15 mouse cellular contexts compared by ENCODE assay signal in genomic region chr4:133347624-133348023, GRCm38 (mm10). TPM values are rescaled to one million over a fixed set of nuclear protein-coding genes. Genes with fewer than 3 reads are reported as not detected.
DNase-seq lines count a peak whose midpoint lies in the region; ATAC-seq and TF ChIP-seq lines count a peak whose summit lies in the region.
"Had no signal": no experiment of that assay in that cellular context is flagged by ENCODE, and none has a peak within 500 bp of the region (broad histone marks: within the 10 kb centered on the region; RNA-seq: fewer than 3 reads in every experiment).

No protein-coding gene starts in this region.

- H3K9ac ChIP-seq in MEL (ENCODE audit: control insufficient read depth, low read depth, low read length, poor library complexity, severe bottlenecking): no peak overlapping the region
- H3K9ac ChIP-seq in midbrain, embryonic 11.5 days (ENCODE audit: low read length): no peak overlapping the region
- H3K9ac ChIP-seq: liver, embryonic 15.5 days; stomach, embryonic 15.5 days had no signal

- peak; percentile 8 for DNase-seq in kidney, adult 2 months
- DNase-seq in kidney, postnatal 36 days: no peak
- peak; percentile 40 for DNase-seq in A20 (ENCODE audit: low read depth, low spot score)
- DNase-seq in MEL (ENCODE audit: low read depth, low spot score): peak; percentile 52
- no peak for DNase-seq in left cerebral cortex, adult 8-10 months (ENCODE audit: low spot score in 2 of 2)
- DNase-seq in midbrain, embryonic 11.5 days (ENCODE audit: low spot score, missing footprints): no peak
- DNase-seq: cerebellum, adult 2 months; heart, postnatal 36 days; right cerebral cortex, postnatal 4 days had no signal

- no peak overlapping the region for H3K4me3 ChIP-seq in kidney, adult 2 months (ENCODE audit: insufficient read depth, low read depth, low read length)
- H3K4me3 ChIP-seq in MEL (ENCODE audit: control insufficient read depth in 1 of 2, insufficient read depth in 1 of 2, low read depth in 2 of 2, low read length in 2 of 2): no peak overlapping the region
- H3K4me3 ChIP-seq in cortical plate, adult 2 months (ENCODE audit: insufficient read depth, low read length): no peak overlapping the region
- H3K4me3 ChIP-seq in midbrain, embryonic 11.5 days (ENCODE audit: low read depth, low read length): no peak overlapping the region
- H3K4me3 ChIP-seq: liver, embryonic 15.5 days; megakaryocyte, embryonic 14.5 days; stomach, embryonic 15.5 days had no signal

- WGBS in kidney, adult 2 months: 72% methylated on average over 4 of the region's 4 CpGs
- 72% methylated on average over 4 of the region's 4 CpGs for WGBS in midbrain, embryonic 11.5 days

- no peaks in the 10 kb centered on the region for H3K9me3 ChIP-seq in MEL (replicated peaks; ENCODE audit: insufficient read depth, low read length)
- H3K9me3 ChIP-seq in midbrain, embryonic 11.5 days (ENCODE audit: control insufficient read depth, low read length): no peaks in the 10 kb centered on the region
- H3K9me3 ChIP-seq: G1E; liver, embryonic 15.5 days; megakaryocyte, embryonic 14.5 days; stomach, embryonic 15.5 days had no signal

- no peaks in the 10 kb centered on the region for H3K27me3 ChIP-seq in kidney, adult 2 months (replicated peaks; ENCODE audit: control insufficient read depth, insufficient read depth, low read length)
- no peaks in the 10 kb centered on the region for H3K27me3 ChIP-seq in MEL (ENCODE audit: control insufficient read depth in 1 of 2, insufficient read depth in 2 of 2, low read length in 2 of 2)
- H3K27me3 ChIP-seq in midbrain, embryonic 11.5 days (ENCODE audit: control insufficient read depth, insufficient read depth, low read length): no peaks in the 10 kb centered on the region
- H3K27me3 ChIP-seq: stomach, embryonic 15.5 days had no signal

- no peak; the same call in 1 of the 2 replicates for TF ChIP-seq CTCF in kidney, adult 2 months (conservative IDR thresholded peaks at IDR 0.05; ENCODE audit: insufficient read depth, insufficient read length, low read depth, low read length)
- peak; percentile 45 to 85 (median 70) for TF ChIP-seq CTCF in MEL (IDR thresholded peaks at IDR 0.05 in 2 of 3, conservative IDR thresholded peaks at IDR 0.05 in 1 of 3; ENCODE audit: control insufficient read depth in 1 of 3, insufficient read depth in 1 of 3, low read depth in 2 of 3, low read length in 3 of 3, poor library complexity in 1 of 3, severe bottlenecking in 1 of 3)
- TF ChIP-seq CTCF in cortical plate, adult 2 months (IDR thresholded peaks at IDR 0.05; ENCODE audit: extremely low read depth, insufficient read depth, low read length): 0 out of 2 replicates have a peak, but pooled peaks have one; percentile 12

- no peak for TF ChIP-seq POLR2A in kidney, adult 2 months (IDR thresholded peaks at IDR 0.05; ENCODE audit: low read depth, low read length)
- TF ChIP-seq POLR2A in MEL (IDR thresholded peaks at IDR 0.05; ENCODE audit: control insufficient read depth in 1 of 2, insufficient read depth in 1 of 2, low read depth in 1 of 2, low read length in 2 of 2, poor library complexity in 1 of 2): no peak
- TF ChIP-seq POLR2A in cortical plate, adult 2 months (IDR thresholded peaks at IDR 0.05; ENCODE audit: extremely low read depth, insufficient read depth, low read length): no peak

- H3K4me2 ChIP-seq in midbrain, embryonic 11.5 days: no peak overlapping the region
- H3K4me2 ChIP-seq: liver, embryonic 15.5 days; stomach, embryonic 15.5 days had no signal

- no peak overlapping the region for H3K27ac ChIP-seq in kidney, adult 2 months (ENCODE audit: insufficient read depth, low read depth, low read length)
- no peak overlapping the region for H3K27ac ChIP-seq in MEL (ENCODE audit: control insufficient read depth, low read depth, low read length)
- H3K27ac ChIP-seq in cortical plate, adult 2 months (ENCODE audit: insufficient read depth, low read length): no peak overlapping the region
- no peak overlapping the region for H3K27ac ChIP-seq in midbrain, embryonic 11.5 days (ENCODE audit: low read depth, low read length)
- H3K27ac ChIP-seq: liver, embryonic 15.5 days; stomach, embryonic 15.5 days had no signal

- no peaks in the 10 kb centered on the region for H3K4me1 ChIP-seq in kidney, adult 2 months (ENCODE audit: control insufficient read depth, insufficient read depth, low read length)
- peaks cover 2 to 3% of the 10 kb centered on the region in 2 experiments; a peak in 1 of 4 replicates for H3K4me1 ChIP-seq in MEL (ENCODE audit: control insufficient read depth in 1 of 2, insufficient read depth in 2 of 2, low read length in 2 of 2)
- H3K4me1 ChIP-seq in cortical plate, adult 2 months (ENCODE audit: control insufficient read depth, insufficient read depth, low read length): no peaks in the 10 kb centered on the region
- H3K4me1 ChIP-seq in midbrain, embryonic 11.5 days (ENCODE audit: control insufficient read depth, insufficient read depth, low read length): no peaks in the 10 kb centered on the region
- H3K4me1 ChIP-seq: stomach, embryonic 15.5 days had no signal

- no peaks in the 10 kb centered on the region for H3K79me2 ChIP-seq in MEL (ENCODE audit: control insufficient read depth, insufficient read depth, low read length, poor library complexity)

- TF ChIP-seq RAD21 in MEL (IDR thresholded peaks at IDR 0.05; ENCODE audit: low read depth, low read length): peak; percentile 77

- no peaks in the 10 kb centered on the region for H3K36me3 ChIP-seq in kidney, adult 2 months (ENCODE audit: control insufficient read depth, insufficient read depth, low read length)
- H3K36me3 ChIP-seq in MEL (ENCODE audit: control insufficient read depth in 1 of 2, insufficient read depth in 2 of 2, low read length in 2 of 2): 0 out of 4 replicates have a peak, but pooled peaks cover 0 to under 1% of the 10 kb centered on the region in 2 experiments
- no peaks in the 10 kb centered on the region for H3K36me3 ChIP-seq in midbrain, embryonic 11.5 days (ENCODE audit: control insufficient read depth, insufficient read depth, low read length)
- H3K36me3 ChIP-seq: G1E; liver, embryonic 15.5 days; stomach, embryonic 15.5 days had no signal

- no peak for ATAC-seq in midbrain, embryonic 11.5 days (ENCODE audit: low FRiP score)
- ATAC-seq: inflammation-experienced regulatory T-cells, adult 6 months had no signal

- TF ChIP-seq EP300 in MEL (IDR thresholded peaks at IDR 0.05; ENCODE audit: low read depth in 1 of 2, low read length in 2 of 2): no peak

TF ChIP-seq in MEL, 35 proteins besides CTCF, POLR2A, EP300 and RAD21:
- TF ChIP-seq SMC3 (IDR thresholded peaks at IDR 0.05; ENCODE audit: low read depth, low read length) (peak; percentile 70), ZNF384 (IDR thresholded peaks at IDR 0.05; ENCODE audit: low read depth, low read length) (peak; percentile 59), MYC (IDR thresholded peaks at IDR 0.05; ENCODE audit: low read depth, low read length) (0 out of 2 replicates have a peak, but pooled peaks have one; percentile 20), ZC3H11A (IDR thresholded peaks at IDR 0.05; ENCODE audit: low read depth, low read length) (peak; percentile 56), MXI1 (IDR thresholded peaks at IDR 0.05; ENCODE audit: low read depth, low read length) (no peak)

RNA-seq across cellular contexts. Expression of gene Wdtc1, which starts 5.7 kb away (rescaled TPM):
- polyA plus RNA-seq in kidney, adult 2 months (2012; rRNA removed): 64.1 and 64.4 TPM in 2 replicates
- 12.5 and 13.2 TPM in 2 replicates for total RNA-seq in MEL (2012; rRNA removed)
- 10 to 100 TPM in 1 of 2 experiments, not detected in 1; 35.3 TPM for polyA plus RNA-seq in MEL (2012; ENCODE audit: insufficient read depth in 1 of 2, insufficient read length in 2 of 2, low read depth in 1 of 2, low replicate concordance in 2 of 2, missing spikeins in 1 of 2)
- polyA plus RNA-seq in cortical plate, adult 2 months (2012; rRNA removed): 46.6 and 49.1 TPM in 2 replicates
- 10 to 100 TPM; 53.6 to 58.0 (median 54.3) TPM for total RNA-seq in left cerebral cortex, adult 8-10 months (2022)
- polyA plus RNA-seq in midbrain, embryonic 11.5 days (2014; fragmentation: Nextera tagmentation; extraction: Ambion mirVana): 21.0 and 22.2 TPM in 2 replicates

RNA-seq across cellular contexts. Expression of gene Slc9a1, which starts 21.9 kb away (rescaled TPM):
- polyA plus RNA-seq in kidney, adult 2 months (2012; rRNA removed): 30.1 and 32.3 TPM in 2 replicates
- total RNA-seq in MEL (2012; rRNA removed): 2.8 and 3.1 TPM in 2 replicates
- 10 to 100 TPM in 1 of 2 experiments, not detected in 1; 14.0 TPM for polyA plus RNA-seq in MEL (2012; ENCODE audit: insufficient read depth in 1 of 2, insufficient read length in 2 of 2, low read depth in 1 of 2, low replicate concordance in 2 of 2, missing spikeins in 1 of 2)
- polyA plus RNA-seq in cortical plate, adult 2 months (2012; rRNA removed): 35.2 and 36.1 TPM in 2 replicates
- total RNA-seq in left cerebral cortex, adult 8-10 months (2022): 10 to 100 TPM; 52.8 to 59.1 (median 55.7) TPM
- polyA plus RNA-seq in midbrain, embryonic 11.5 days (2014; fragmentation: Nextera tagmentation; extraction: Ambion mirVana): 4.6 and 5.6 TPM in 2 replicates

Comparison
In these comparisons a context has a peak if more than half of its experiments do, and no peak if none do; other contexts are left out.
1. DNase-seq: peak in kidney, adult 2 months (single experiment), A20 (single experiment) and MEL (single experiment); none in kidney, postnatal 36 days (0 of 2), left cerebral cortex, adult 8-10 months (0 of 2) and midbrain, embryonic 11.5 days (single experiment).